Mouse (Mus musculus): ENCODE data around the gene Ttc7b.

DNA sequence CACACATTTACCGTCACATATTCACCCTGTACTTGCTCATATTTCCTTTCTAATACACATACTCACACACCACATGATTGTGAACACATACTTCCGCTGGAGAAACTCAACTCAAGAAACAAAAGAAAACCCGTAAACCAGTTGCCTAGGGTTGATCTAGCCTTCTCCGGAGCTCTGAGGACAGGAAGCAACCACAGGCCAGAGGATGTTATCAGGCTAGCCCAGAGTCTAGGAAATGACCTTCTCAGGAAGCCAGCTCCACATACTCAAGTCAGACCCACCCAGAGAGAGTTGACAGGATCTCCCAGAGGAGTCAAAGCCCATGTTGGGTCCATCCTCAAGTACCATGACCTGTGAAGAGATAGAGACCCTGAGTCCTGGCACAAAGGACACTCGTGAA lies 12.0 kb downstream of the Ttc7b start:
- no peak for TF ChIP-seq POLR2A (IDR thresholded peaks at IDR 0.05; ENCODE audit: borderline replicate concordance, extremely low read depth, low read depth, low read length)
- TF ChIP-seq CTCF (IDR thresholded peaks at IDR 0.05; ENCODE audit: insufficient read depth, low read length), result no peak
